Mouse (Mus musculus): ENCODE measurements around the gene Dock1.

DNA sequence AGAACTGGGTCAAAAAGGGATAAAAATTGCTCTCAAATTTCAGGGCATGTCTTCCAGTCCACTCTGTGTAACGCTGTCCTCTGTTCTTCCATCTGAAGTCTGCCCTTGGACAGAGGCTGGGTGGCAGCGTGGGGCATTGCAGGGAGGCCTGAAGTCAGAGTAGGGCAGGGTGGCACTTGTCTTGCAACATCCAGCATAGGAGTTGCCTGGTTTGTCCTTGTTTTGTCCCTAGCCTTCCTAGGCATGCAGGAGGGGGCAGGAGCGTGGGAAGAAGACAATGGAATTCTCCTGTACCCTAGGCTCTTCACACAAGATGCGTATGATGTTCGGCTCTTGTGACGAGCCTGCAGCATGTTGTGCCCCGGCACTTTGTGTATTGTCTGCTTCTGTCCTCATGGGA is 273.2 kb downstream of the Dock1 start:
- TF ChIP-seq CTCF (IDR thresholded peaks at IDR 0.05; ENCODE audit: extremely low read depth, insufficient read depth, insufficient read length, insufficient replicate concordance) = no peak
- no peak for TF ChIP-seq POLR2A (IDR thresholded peaks at IDR 0.05; ENCODE audit: low read depth, low read length)

Data from spleen, adult 2 months (tissue).